Mouse (Mus musculus) fat pad, adult 2 months (tissue): Measurements from ENCODE around the gene Ptpn22.

Experiments
- DNase-seq: peaks from one replicate; pipeline ENCODE4 v3.0.0-alpha.2; 2011; ENCODE audit warnings: low read depth, low spot score; ENCODE audit errors: extremely low read depth

Ptpn22 gene

DNA sequence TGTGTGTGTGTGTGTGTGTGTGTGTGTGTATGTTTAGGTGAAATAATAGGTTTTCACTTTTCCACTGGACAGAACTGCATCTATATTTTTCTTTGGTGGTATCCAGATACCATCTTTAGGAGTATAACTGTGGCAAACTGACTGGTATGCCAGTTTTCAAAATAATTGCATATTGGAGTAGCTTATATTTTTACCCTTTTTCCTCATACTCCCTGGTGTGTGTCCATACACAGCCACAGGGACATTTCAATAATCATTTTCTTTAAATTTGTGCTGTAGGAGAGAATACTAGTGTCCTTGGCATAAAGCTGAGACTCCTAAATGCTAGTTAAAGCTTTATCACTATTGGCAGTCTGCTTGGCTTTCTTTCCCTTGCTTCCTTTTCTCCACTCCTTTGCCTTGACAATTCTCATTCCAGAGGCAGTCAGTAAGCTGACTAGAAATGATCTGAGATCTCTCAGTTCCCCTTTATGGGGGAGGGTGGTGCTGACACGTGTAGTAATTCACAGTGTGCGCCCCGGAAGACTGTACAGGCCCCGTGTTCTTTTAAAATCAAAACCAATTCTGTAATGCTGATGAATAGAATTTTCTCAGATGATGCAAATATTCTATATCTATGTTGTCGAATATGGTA lies 56.7 kb downstream of the Ptpn22 start:
- no peak for DNase-seq

DNA sequence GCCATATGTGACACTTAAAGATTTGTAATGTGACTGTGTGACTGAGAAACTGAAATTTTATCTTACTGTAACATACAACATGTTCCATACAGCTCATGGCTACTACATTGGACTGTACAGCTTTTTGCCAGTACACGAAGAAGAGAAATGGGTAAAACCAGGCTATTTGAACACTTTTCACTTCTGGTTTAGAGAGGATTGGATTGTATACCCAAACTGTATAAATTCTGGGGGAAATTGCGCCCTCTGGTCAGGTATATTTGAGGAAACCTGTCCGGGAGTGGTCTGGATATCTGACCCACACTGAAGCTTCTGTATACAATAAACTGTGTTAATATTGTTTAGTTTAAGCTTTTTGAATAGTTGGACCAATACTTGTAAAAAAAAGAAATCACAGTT lies 57.2 kb downstream of the Ptpn22 start:
- no peak for DNase-seq

DNA sequence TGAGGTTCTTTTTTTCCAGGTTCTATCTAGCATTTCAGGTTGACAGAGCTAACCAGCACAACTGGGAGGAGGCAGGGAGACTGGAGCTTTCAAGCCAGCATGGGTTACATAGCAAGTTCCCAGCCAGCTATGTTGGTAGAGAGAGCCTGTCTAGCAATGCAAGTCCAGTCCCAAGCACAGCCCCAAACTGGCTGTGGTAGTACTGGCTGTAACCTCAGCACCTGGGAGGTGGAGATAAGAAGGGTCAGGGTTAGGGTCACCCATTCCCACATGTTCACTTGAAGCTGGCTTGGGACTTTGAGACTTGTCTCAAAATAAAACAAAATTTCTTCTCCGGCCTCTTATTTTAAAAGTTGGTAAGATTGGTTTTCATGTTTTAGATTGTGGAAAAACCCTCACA lies 60.5 kb downstream of the Ptpn22 start:
- no peak for DNase-seq

DNA sequence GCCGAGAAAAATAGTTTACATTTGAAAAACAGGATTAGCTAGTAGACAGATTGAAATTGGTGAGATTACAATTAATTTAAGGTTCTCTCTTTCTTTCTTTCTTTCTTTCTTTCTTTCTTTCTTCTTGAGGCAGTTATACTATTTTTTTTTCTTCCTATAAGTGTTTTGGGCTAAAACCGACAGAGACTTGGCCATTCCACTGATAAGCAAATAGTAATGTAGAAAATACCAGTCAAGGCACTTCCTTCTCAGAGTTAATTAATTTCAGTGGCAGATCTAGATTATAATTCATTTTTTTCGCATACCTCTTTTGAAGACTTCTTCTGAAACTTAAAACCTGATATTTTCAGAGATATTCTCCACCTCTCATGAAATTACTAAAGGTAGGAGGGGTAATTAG lies 65.7 kb downstream of the Ptpn22 start:
- DNase-seq, result no peak

DNA sequence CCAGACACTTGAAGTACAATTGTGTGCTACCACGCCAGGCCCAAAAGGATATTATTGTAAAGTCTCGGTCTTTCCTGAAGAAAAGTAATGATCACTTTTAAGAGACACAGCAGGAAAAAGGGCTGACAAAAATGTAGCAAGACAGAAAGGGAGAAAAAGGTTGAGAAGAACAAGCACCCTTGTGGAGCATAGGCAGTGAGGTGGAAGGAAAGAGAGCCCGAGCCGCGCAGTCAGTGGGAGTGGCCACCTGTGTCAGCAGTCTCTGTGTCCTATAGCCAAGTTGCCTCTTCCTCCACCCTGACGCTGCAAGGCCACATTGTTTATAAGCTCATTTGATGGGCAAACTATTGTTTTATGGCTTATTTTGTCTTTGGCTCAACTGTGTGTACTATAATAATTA lies 67.9 kb downstream of the Ptpn22 start:
- DNase-seq, result no peak

GRCm38 (mm10) chr3:103944794-103945562 lies 85.4 kb downstream of the Ptpn22 start:
- DNase-seq, result no peak

DNA sequence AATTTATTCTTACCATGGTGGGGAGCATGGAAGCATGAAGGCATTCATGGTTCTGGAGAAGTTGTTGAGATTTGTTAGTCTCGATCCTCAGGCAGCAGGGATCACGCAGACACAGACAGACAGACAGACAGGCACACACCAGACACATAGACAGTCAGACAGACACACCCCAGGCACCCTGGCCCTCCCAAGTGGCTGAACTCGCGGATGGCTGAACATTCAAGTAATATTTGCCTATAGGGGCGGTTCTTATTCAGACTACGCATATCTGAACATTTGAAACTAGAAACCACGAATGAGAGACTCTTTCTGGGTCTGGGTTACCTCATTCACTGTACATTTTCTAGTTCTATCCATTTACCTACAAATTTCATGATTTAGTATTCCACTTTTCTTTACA lies 89.1 kb downstream of the Ptpn22 start:
- DNase-seq, result no peak

GRCm38 (mm10) chr3:103960622-103961021 lies 101.0 kb downstream of the Ptpn22 start:
- DNase-seq, result no peak
